9 mouse cellular contexts compared by ENCODE assay signal in genomic region chr2:154569071-154569748, GRCm38 (mm10). TPM values are rescaled to one million over a fixed set of nuclear protein-coding genes. Genes with fewer than 3 reads are reported as not detected.
DNase-seq lines count a peak whose midpoint lies in the region; ATAC-seq and TF ChIP-seq lines count a peak whose summit lies in the region.
"Had no signal": no experiment of that assay in that cellular context is flagged by ENCODE, and none has a peak within 500 bp of the region (broad histone marks: within the 10 kb centered on the region; RNA-seq: fewer than 3 reads in every experiment).

No protein-coding gene starts in this region.

- 0% methylated on average over 48 of the region's 70 CpGs for WGBS in embryonic facial prominence, embryonic 13.5 days

- peak; percentile 82 for DNase-seq in CD4-positive helper T cell, adult 2 months (ENCODE audit: low read depth, low spot score)
- no peak for DNase-seq in Patski (ENCODE audit: low read depth, low spot score)
- DNase-seq in heart, postnatal 10 days: peak; percentile 70 to 77
- peak; percentile 52 to 61 for DNase-seq in left cerebral cortex, adult 2 months (ENCODE audit: extremely low spot score in 1 of 2, low spot score in 2 of 2)
- peak; percentile 74 for DNase-seq in spleen, adult 12 weeks (ENCODE audit: low spot score)
- no peak for DNase-seq in cerebellum, adult 9-10 months

- intact Hi-C loops in heart, postnatal 10 days (cut with DNase I): no loop called here
- intact Hi-C loops in left cerebral cortex, adult 2 months (cut with DNase I): no loop called here

- H3K4me2 ChIP-seq in embryonic facial prominence, embryonic 13.5 days: peak overlapping the region; percentile 86

- in situ Hi-C loops in Patski (cut with MboI; ENCODE audit: low pct_unique_long_range_greater_than_20kb): no loop called here

- H3K4me1 ChIP-seq in embryonic facial prominence, embryonic 13.5 days: peaks cover 48% of the 10 kb centered on the region
- peaks cover 81% of the 10 kb centered on the region for H3K4me1 ChIP-seq in megakaryocyte, embryonic 14.5 days

- no peaks in the 10 kb centered on the region for H3K9me3 ChIP-seq in embryonic facial prominence, embryonic 13.5 days
- H3K9me3 ChIP-seq in megakaryocyte, embryonic 14.5 days: no peaks in the 10 kb centered on the region

- TF ChIP-seq CTCF in Patski (IDR thresholded peaks at IDR 0.05): no peak
- no peak for TF ChIP-seq CTCF in left cerebral cortex, adult 2 months (IDR thresholded peaks at IDR 0.05)

- H3K36me3 ChIP-seq in embryonic facial prominence, embryonic 13.5 days: peaks cover 2% of the 10 kb centered on the region
- peaks cover 18% of the 10 kb centered on the region for H3K36me3 ChIP-seq in megakaryocyte, embryonic 14.5 days (replicated peaks; ENCODE audit: low read length)

- peak overlapping the region; percentile 77 for H3K4me3 ChIP-seq in embryonic facial prominence, embryonic 13.5 days
- H3K4me3 ChIP-seq in left cerebral cortex, adult 2 months: peak overlapping the region; percentile 71
- H3K4me3 ChIP-seq in megakaryocyte, embryonic 14.5 days (replicated peaks): peak overlapping the region; percentile 95

- peak; percentile 58 for ATAC-seq in Patski
- ATAC-seq in embryonic facial prominence, embryonic 13.5 days (ENCODE audit: insufficient number of reproducible peaks, insufficient read depth, low FRiP score, low TSS enrichment, low read depth): peak; percentile 54

- POLR2A ChIA-PET in Patski (lab: Charles Lee): interaction anchor here (0.6 to 1.2 kb wide), 4 partner anchors 19 to 49 kb away, joined by 3 to 4 read pairs (median 3); no protein-coding TSS in a partner anchor

- peak overlapping the region; percentile 80 for H3K9ac ChIP-seq in embryonic facial prominence, embryonic 13.5 days

- H3K27ac ChIP-seq in embryonic facial prominence, embryonic 13.5 days: peak overlapping the region; percentile 88
- H3K27ac ChIP-seq in left cerebral cortex, adult 2 months: peak overlapping the region; percentile 73

- CTCF ChIA-PET in Patski (lab: Charles Lee): interaction anchor here (0.9 to 1.1 kb wide), 2 partner anchors 25 to 45 kb away, joined by 3 to 5 read pairs; no protein-coding TSS in a partner anchor

- no peaks in the 10 kb centered on the region for H3K27me3 ChIP-seq in Patski
- H3K27me3 ChIP-seq in embryonic facial prominence, embryonic 13.5 days: no peaks in the 10 kb centered on the region
- H3K27me3 ChIP-seq in megakaryocyte, embryonic 14.5 days (replicated peaks): no peaks in the 10 kb centered on the region

RNA-seq across cellular contexts. Expression of gene E2f1, which starts 0.5 kb away (rescaled TPM):
- polyA plus RNA-seq in Patski (2021): 17.7 TPM
- 21.1 and 22.6 TPM in 2 replicates for polyA plus RNA-seq in embryonic facial prominence, embryonic 13.5 days (2015; fragmentation: Nextera tagmentation; extraction: Ambion mirVana)
- total RNA-seq in heart, postnatal 10 days (2021): 10 to 100 TPM; 10.2 to 10.4 TPM
- 10 to 100 TPM in 1 of 2 experiments, 1 to 10 TPM in 1; 10.0 to 11.5 TPM for total RNA-seq in left cerebral cortex, adult 2 months (2021)
- 24.2 and 31.3 TPM in 2 replicates for polyA plus RNA-seq in megakaryocyte, embryonic 14.5 days (2012; ENCODE audit: insufficient read depth, low replicate concordance)

RNA-seq across cellular contexts. Expression of gene Necab3, which starts 10.5 kb away (rescaled TPM):
- 0.65 TPM for polyA plus RNA-seq in Patski (2021)
- 3.8 and 4.3 TPM in 2 replicates for polyA plus RNA-seq in embryonic facial prominence, embryonic 13.5 days (2015; fragmentation: Nextera tagmentation; extraction: Ambion mirVana)
- 1 to 10 TPM; 1.3 to 1.8 TPM for total RNA-seq in heart, postnatal 10 days (2021)
- 10 to 100 TPM; 79.3 to 82.7 TPM for total RNA-seq in left cerebral cortex, adult 2 months (2021)
- polyA plus RNA-seq in megakaryocyte, embryonic 14.5 days (2012; ENCODE audit: insufficient read depth, low replicate concordance): 0.31 TPM in 1 of 2 replicates, not detected in the other

RNA-seq across cellular contexts. Expression of gene Actl10, which starts 17.6 kb away (rescaled TPM):
- polyA plus RNA-seq in Patski (2021): not detected
- polyA plus RNA-seq in embryonic facial prominence, embryonic 13.5 days (2015; fragmentation: Nextera tagmentation; extraction: Ambion mirVana): 0.41 and 0.45 TPM in 2 replicates
- total RNA-seq in heart, postnatal 10 days (2021): under 1 TPM in 1 of 2 experiments, not detected in 1; 0.22 TPM
- total RNA-seq in left cerebral cortex, adult 2 months (2021): not detected
- 0.16 TPM in 1 of 2 replicates, not detected in the other for polyA plus RNA-seq in megakaryocyte, embryonic 14.5 days (2012; ENCODE audit: insufficient read depth, low replicate concordance)
- total RNA-seq: layer of hippocampus, adult 18-20 months had no signal

RNA-seq across cellular contexts. Expression of gene 1700003F12Rik, which starts 22.3 kb away (rescaled TPM):
- 0.35 TPM for polyA plus RNA-seq in Patski (2021)
- 0.95 and 1.6 TPM in 2 replicates for polyA plus RNA-seq in embryonic facial prominence, embryonic 13.5 days (2015; fragmentation: Nextera tagmentation; extraction: Ambion mirVana)
- total RNA-seq in heart, postnatal 10 days (2021): under 1 TPM; 0.38 to 0.40 TPM
- total RNA-seq in left cerebral cortex, adult 2 months (2021): under 1 TPM in 1 of 2 experiments, not detected in 1; 0.70 TPM
- 10.8 TPM in 1 of 2 replicates, not detected in the other for polyA plus RNA-seq in megakaryocyte, embryonic 14.5 days (2012; ENCODE audit: insufficient read depth, low replicate concordance)

RNA-seq across cellular contexts. Expression of gene Pxmp4, which starts 34.3 kb away (rescaled TPM):
- 17.0 TPM for polyA plus RNA-seq in Patski (2021)
- 24.0 and 24.7 TPM in 2 replicates for polyA plus RNA-seq in embryonic facial prominence, embryonic 13.5 days (2015; fragmentation: Nextera tagmentation; extraction: Ambion mirVana)
- total RNA-seq in heart, postnatal 10 days (2021): 10 to 100 TPM; 25.7 to 26.8 TPM
- 10 to 100 TPM; 12.8 to 14.2 TPM for total RNA-seq in left cerebral cortex, adult 2 months (2021)
- 8.5 and 10.5 TPM in 2 replicates for polyA plus RNA-seq in megakaryocyte, embryonic 14.5 days (2012; ENCODE audit: insufficient read depth, low replicate concordance)

Comparison
In these comparisons a context has a peak if more than half of its experiments do, and no peak if none do; other contexts are left out.
1. DNase-seq: peak in CD4-positive helper T cell, adult 2 months (single experiment), heart, postnatal 10 days (2 of 2), left cerebral cortex, adult 2 months (2 of 2) and spleen, adult 12 weeks (single experiment); none in Patski (single experiment) and cerebellum, adult 9-10 months (single experiment).
2. Peak in every context shown above with its lines, with median percentiles within 50 percentile points of each other: H3K4me3 ChIP-seq.